Mouse (Mus musculus) embryo, embryonic 9.5 days (tissue): ENCODE measurements around the gene Sf3b6.
A peak's percentile ranks its signal among the peaks of the same experiment; 100 is the strongest.
"Not testable (repeated sequence)": the region's sequence is repeated elsewhere in the genome, so short reads cannot be mapped to it uniquely, and the experiment has no call there.

ENCODE experiments used
- DNase-seq: peaks from one replicate; pipeline ENCODE4 v3.0.0-alpha.2; 2017; ENCODE audit errors: extremely low spot score

The Sf3b6 gene

DNA sequence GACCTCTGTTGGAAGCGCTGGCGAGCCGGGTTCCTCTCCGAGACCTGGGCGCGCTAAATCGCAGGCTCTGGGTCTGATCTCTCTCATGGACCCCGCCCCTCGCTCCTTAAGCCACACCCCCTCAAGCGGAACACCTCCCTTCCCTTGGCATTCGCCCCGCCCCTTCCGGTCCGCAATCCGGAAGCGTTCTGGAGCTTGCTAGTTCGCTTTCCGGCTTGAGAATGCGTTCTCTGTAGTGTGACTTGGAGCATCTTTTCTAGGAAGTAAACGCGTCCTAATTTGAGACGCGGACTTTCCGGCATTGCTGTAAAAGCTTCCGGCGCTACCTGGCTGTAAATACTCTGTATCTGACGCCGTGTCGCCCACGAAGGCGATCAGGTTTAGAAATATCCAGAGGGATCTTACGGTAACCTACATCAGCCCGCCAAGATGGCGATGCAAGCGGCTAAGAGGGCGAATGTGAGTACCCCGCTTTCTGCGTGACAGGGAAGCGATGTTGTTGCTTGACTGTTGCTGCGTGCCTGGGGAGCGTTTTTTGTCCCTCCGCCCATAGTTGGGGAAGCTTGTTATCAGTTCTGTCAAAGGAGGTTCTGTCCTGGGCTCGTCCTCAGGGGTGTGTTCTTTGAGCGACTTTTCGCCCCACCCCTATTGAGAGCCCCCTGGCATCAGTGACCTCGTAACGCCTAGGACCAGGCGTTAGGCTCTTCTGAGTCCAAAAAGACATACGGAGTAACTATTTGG lies at the start of gene Sf3b6:
Sf3b6 (plus strand) TSS at position 184 of the 741 bp plus-strand sequence.
- peak; percentile 98 for DNase-seq

DNA sequence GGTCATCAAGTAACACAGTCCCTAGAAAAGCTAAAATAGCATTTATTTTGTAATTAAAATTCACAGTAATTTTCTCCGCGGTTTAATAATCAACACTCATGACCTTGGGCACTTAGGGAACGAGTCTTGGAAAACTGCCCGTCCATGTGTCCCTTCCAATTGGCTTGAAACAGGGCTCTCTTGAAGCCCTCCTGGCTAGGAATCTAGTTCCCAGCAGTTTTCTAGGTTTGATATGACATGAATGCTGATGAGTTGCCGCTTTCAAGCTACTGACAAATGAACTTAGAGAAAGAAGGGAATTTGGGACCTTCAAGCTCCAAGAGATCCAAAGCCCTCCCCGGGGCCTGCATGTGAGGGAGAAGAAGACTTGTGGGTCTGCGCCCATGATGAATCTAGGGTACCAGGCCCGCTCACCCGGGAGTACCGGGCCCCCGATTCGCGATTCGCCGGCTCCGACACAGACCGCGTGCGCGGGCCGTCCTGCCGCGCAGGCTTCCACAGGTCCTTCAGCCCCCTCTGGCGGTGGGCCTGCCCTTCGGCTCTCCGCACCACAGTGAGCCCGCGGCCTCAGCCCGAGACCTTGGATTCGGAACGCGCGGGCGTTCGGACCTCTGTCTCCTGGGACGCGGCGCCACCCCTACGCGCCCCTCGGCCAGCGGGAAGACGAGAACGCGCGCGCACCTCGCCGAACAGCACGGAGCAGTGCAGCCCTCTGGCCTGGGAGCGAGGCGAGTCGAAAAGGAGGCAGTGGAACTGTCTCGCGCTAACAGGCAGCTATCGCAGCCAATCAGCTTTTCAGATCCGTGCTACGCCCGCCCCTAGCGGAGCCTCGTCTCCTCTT lies 48.6 kb upstream of the Sf3b6 start, which contains the start of the genes Pfn4 and Fam228b:
Pfn4 (plus strand) TSS at position 531 of the 841 bp plus-strand sequence.
Fam228b (minus strand) TSS at position 776 of the 841 bp plus-strand sequence.
- peak; percentile 98 for DNase-seq

DNA sequence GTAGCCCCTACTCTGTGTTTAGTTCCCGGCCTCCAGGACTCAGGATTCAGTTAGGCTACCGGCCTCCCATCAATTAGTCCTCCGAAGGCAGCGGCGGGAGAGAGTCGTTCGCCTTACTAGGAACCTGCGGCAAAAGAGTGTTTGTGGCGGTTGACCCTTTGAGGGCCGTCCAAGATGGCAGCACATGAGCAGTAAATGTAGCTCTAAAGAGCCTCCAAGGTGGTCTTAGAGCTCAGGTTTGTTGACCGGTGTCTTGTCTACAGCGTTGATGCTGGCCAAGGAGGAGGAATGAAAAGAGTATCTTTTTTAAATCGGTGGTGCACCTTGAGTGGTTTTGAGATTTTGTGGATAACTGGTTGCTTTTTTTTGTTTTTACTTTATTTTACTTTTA lies 48.0 kb upstream of the Sf3b6 start:
- no peak for DNase-seq

DNA sequence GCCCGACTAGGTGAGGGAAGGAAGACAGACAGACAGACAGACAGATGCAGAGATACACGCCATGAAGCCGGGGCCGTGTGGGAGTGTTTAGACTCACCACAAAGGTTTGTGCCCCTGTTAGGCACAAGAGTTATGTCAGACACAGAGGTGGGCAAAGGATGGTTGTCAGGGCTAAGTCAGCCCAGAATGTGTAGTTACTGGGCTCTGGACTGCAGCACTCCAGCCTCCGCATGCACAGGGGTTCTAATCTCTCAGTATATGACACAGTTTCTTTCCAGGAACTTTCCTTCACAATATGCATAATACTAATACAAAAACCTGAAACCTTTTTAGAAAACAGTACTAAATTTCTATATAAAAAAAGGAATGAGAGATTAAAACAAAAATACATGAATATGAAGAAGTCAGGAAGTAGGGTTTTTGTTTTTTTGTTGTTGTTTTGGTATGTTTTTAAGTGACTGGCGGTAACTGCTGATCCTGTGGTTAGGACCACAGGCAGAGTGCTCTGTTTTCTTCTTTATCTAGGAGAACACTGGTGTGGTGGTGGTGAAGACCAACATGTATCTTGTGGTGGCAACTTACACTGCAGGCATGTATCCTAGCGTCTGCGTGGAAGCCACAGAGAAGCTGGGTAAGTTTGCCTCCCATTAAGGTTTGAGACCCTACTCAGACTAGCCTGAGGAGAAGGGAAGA lies 42.3 kb upstream of the Sf3b6 start:
- no peak for DNase-seq

DNA sequence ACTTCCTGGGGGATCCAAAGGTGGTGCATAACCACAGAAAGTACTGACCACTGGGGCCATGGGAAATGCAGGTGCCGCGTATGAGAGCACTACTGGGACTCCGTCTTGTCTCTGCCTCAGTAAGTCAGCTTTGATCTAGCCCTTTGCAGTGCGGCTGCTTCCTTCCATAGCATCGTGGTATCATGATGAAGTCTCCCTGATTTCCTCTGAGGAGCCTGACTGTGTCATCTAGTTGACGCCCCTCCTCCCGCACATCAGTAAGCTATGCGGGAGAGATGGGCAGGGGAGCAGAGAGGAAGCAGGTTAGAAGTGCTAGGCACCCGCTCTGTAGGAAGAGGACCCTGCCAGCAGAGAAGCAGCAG lies 41.8 kb upstream of the Sf3b6 start:
- DNase-seq: no peak

DNA sequence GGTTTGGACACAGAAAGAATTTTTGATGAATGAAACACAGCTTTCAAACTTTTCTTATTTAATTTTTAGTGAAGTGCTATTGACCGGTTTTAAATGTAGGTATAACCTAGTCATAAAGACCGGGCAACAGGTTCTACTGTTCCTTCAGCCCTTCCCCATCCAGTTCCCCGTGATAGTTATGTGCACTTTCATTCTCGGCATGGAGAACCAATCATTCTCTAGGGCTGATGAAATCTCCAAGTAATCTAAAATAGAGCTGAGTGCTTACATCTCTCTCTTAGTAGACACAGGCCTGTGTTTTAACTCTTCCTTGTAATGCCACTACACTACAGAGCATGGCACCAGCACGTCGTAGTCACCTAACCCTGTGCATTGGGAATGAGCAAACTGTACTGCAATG lies 39.6 kb upstream of the Sf3b6 start:
- DNase-seq: no peak

DNA sequence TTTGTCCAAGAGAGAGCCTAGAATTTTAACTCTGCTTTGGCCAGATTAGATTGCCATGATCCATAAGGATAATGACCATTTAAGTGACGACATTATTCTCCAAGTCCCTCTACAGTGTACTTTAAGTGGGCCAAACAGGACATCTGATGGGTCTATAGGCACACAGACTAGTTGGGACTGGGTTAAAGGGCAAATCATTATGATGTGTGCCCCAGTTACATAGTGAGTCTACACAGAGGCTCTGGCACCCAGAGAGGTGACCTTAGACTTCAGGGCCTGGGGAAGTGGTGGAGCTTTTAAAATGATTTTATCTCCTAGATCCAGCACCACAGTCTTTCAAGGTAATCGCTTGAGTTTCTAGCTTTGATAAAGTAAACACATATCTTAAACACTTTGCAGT lies 37.1 kb upstream of the Sf3b6 start:
- DNase-seq: no peak

DNA sequence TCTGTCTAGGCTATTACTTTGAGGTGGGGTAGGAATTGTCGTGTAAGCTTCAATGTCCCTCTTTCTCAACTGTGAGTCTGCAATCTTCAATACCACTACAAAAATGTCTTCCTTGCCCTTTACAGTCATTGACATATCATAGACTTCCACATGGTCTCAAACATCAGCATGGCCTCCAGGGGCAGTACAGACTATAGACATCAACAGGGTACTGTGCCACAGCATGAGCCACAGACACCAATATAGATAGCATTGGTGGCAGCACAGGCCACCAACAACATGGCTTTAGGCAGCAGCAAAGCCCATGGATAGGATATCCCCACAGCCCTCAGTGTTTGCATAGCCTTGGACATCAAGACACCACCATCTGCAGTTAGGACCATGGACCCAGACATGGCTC lies 36.1 kb upstream of the Sf3b6 start:
- DNase-seq: no peak

DNA sequence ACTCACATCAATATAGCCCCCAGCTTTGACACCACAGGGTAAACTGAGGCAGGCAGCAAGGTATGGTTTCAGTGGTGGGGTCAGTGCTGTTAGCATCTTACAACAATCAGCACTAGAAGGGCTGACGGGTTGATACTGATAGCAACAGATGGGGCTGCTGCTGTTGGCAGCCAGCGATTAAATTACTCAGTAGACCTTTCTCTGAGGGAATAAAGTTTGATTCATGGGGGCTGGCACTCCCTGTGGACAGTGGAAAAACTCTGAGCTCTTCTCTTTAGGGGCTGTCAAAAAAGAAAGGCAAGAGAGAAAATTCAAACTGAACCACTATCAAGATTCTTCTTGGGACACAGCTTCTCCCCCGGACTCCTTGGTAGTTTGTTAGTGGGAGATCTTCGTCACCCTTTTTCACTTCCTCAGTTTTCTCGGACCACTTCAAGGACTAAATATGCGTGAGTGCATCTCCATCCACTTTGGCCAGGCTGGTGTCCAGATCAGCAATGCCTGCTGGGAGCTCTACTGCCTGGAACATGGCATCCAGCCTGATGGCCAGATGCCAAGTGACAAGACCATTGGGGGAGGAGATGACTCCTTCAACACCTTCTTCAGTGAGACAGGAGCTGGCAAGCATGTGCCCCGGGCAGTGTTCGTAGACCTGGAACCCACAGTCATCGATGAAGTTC lies 35.5 kb upstream of the Sf3b6 start:
- not testable (repeated sequence) for DNase-seq

DNA sequence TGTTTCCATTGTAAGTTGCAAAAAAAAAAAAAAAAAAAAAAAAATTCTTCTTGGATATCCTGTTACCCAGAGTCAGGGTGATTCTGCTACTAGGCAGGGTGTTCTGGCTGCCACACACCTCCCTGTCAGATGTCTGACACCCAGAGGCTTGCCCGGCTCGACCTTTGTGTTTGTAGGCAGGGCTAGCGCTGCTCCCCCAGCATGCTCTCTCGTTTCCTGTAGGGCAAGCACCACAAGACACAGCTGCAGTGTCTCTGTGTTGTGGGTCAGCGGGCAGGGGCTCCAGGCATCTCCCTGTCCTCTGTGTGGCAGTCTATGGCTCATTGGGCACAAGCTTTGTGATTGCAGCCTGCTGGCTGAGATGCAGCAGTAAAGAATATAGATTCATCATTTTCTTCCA lies 33.7 kb upstream of the Sf3b6 start:
- DNase-seq: no peak

DNA sequence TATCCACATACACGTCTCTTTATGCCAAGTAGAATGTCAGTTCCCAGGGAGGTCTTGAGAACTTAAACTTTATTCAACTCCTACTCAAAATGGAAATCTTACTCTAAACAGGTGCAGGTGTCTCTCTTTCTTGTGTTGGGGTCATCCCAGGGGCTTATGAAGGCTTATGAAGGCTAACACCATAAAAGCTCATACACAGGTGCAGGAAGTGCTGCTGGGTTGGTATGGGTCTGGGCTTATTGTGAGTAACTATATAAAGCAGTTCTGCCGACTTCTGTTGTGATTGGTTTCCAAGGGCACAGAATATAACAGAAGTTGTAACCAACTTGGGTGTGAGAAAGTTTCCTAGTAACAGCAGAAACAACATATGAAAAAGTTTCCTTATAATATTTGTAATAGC lies 32.9 kb upstream of the Sf3b6 start:
- no peak for DNase-seq

DNA sequence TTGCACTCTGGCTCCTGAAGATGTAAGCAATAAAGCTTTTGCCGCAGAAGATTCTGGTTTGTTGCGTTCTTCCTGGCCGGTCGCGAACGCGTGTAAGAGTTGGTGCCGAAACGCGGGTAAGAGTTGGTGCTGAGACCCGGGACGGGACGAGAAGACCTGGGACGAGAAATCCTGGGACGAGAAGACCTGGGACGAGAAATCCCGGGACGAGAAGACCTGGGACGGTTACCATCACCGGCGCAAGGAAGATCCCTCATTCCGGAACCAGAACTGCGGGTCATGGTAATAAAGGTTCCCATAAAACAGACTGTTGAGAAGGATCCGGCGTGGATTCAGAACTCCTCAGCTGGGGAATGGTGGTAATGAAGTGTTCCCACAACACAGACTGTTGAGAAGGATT lies 29.2 kb upstream of the Sf3b6 start:
- not testable (repeated sequence) for DNase-seq

DNA sequence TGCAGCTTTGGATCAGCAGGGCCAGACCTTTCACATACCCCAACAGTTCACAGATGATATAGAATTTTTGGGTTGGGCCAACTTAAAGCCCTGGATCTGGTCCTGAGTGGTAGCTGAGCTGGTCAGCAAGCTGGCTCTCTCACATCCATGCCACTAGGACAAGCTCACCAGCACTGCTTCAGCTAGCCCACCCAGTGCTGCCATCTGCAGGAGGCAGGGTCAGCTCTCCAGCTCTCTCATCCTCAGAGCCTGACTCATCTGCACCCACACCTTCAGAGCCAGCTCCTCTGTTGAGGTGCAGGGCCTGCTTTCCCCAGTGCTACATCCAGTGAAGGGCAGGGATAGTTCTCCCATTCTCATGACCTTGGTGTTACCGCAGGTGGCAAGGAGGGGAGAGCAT lies 23.6 kb upstream of the Sf3b6 start:
- DNase-seq: peak; percentile 9

DNA sequence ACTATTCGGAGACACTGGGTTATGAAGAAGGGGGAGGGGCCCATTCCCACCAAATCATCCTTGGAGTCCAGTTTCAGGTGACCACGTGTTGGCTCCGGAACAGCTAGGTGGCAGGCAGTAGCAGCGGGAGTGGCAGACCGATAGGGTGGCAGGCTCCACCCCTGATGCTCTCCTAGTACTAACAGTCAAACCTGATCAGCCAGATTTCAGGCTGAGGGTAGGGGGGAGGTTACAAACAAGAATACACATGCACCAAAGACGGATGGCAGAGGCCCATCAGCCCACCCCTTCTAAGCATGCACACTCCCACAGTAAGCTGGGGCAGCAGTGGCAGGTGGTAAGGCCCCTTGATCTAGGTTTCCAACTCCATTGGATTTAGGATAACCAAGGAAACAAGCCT lies 19.9 kb upstream of the Sf3b6 start:
- not testable (repeated sequence) for DNase-seq

DNA sequence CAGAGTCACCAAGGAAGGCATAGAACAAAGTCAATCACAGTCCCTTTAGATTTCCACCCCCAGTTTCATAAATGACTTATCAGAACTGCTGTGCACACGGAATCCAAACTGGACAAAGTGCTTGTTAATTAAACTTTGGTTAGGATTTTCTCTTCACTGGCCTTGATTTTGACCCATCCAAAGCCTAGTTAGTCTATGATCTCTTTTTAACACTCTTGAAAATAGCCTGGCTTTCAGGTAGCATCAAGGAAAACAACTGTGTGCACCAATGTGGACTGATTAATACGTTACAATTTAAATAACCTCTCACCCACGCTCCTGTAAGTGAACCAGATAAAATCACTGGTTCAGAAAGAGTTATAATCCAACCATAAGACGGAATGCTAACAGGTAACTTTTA lies 6.3 kb upstream of the Sf3b6 start:
- no peak for DNase-seq

DNA sequence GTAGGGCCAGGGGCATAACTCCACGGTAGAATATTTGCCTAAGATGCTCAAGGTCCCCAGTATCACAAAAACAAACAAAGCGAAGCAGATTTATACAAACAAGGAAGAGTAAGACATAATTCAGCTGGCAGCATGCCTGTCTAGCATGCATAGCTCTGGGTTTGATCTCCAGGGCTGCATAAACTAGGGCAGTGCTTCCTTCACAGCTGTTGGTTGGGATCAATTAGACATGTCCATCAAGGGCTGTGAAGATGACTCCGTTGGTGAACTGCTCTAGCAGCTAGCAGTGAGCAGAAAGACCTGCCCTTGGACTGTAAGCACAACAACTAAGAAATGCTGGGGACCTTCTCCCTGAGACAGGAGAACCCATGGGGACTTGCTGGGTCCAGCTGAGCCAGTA lies 5.6 kb upstream of the Sf3b6 start:
- DNase-seq: no peak

DNA sequence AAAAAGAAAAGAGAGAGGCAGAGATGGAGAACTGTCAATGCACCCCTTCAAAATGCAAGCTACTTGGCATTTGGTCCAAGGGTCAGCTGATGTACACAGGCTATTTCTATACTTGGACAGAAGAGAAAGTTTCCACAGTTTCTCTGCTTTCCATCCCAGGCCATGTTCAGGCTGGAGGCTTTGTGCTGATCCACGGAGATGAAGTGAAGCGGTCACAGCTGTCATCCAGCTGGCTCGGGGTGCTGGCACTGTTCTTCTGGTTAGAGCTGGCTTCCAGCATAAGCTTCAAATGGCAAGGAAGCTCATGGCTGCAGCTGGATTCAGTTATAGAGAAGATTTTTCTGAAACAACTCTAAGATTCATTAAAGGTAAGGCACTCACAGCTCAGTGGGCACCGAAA lies 3.7 kb upstream of the Sf3b6 start:
- no peak for DNase-seq

DNA sequence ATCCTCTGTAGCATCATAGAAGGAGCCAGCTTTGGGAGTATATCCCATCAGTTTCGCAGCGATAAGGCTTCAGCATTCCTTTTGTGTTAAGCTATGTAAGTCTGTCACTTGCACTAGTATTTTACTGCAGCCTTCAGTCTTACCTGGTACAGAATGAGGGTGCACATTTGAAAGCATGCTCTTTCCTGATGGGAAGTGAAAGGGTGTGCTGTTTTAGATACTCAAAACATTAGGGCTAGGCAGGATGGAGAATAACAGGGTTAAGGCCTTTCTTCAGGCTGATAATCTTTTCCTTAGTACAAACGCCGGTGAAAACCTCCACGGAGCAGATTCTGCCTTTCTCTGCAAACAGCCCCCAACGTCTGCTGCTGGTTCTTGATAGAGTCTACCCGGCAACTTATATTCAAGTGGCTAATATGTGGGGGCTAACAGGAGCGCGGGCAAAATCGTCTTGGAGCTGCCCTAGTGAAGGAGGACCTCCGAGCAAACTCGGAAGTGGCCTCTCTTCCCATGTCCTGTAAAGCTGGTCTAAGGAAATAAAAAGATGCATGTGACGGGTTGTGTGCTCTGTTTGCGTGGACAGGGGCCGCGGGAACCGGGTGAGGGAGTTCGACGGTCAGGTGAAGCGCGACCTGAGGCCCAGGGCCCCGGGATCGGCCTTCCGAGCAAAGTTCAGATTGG lies 524 bp upstream of the Sf3b6 start:
- peak; percentile 11 for DNase-seq

DNA sequence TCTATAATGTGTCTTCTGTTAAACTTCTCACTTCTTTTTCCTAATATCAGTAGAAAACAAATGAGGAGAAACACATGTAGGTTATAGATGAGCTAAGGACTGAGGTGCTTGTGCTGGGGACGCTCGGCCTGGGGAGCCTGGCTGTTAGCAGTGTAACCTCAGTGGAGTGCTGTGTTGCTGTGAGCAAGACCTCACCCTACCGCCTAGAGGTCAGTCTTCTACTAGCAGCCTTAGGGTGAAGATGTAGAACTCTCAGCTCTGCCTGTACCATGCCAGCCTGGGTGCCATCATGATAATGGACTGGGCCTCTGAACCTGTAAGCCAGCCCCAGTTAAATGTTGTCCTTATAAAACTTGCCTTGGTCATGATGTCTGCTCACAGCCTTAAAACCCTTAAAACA lies 9.9 kb downstream of the Sf3b6 start:
- DNase-seq: no peak

DNA sequence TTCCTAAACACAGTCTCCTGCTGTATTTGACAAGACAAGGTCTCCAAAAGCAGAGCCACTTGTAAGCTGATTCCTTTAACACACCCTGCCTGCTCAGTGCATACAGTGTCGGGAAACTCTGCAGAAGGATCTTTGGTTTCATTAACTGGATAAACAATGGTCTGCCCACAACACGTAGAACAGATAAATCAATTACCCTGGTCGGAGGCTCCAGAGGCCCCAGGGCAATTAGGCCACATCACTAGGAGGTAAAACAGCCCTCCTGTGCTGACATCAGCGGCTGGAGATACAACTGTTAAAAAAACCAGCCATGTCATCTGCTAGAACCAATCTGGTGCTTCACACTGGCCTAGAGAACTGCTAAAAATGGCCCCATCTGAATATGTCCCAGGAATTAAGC lies 19.6 kb downstream of the Sf3b6 start:
- DNase-seq: no peak

DNA sequence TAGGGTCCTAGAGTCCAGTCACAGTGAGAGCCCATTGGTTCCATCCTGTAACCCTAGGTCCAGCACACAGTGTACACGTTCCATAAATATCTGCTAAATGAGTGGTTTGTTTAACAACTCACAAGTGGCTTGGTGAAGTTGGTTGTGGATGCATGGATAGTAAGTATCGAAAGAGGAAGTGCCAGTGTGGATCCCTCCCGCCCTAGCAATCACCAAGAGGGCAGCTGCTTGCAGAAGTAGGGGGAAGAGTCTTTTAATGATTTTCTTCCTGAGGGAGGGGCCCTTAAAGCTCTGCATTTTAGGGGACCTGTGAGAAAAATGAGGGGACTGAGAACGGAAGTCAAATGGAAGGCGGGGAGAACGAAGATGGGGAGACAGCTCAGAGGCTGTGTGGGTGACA lies 22.7 kb downstream of the Sf3b6 start:
- no peak for DNase-seq
